Mouse (Mus musculus): ENCODE measurements around the gene Ctnnd2.

Gene Ctnnd2

GRCm38 (mm10) chr15:31070311-31070710 lies 897.9 kb downstream of the Ctnnd2 start:
- no peak for DNase-seq (ENCODE audit: low read depth, low spot score)
